Mouse (Mus musculus) spleen, postnatal 4 days (tissue): Measurements from ENCODE around the gene Ccdc181.

Experiments used
- DNase-seq, 2 experiments: peaks; one replicate each; pipeline ENCODE4 v3.0.0; 2022; ENCODE audit warnings: low spot score in 2 of 2

Ccdc181 gene

GRCm38 (mm10) chr1:164335846-164336245 is 60.5 kb downstream of the Ccdc181 start:
- DNase-seq = no peak
